Mouse (Mus musculus) heart, adult 18-20 months (tissue): ENCODE data around the gene Gcm2. TPM values are rescaled to one million over a fixed set of nuclear protein-coding genes. Genes with fewer than 3 reads are reported as not detected.

ENCODE experiments used
- DNase-seq, 2 experiments: peaks; one replicate each; pipeline ENCODE4 v3.0.0; 2021 to 2022; ENCODE audit warnings: mixed read lengths in 1 of 2
- long read RNA-seq, 2 experiments: library from polyadenylated mRNA; stranded (forward); transcript quantifications; one replicate each; pipeline ENCODE4 v2.0.0; 2021
- total RNA-seq, 2 experiments: library from RNA; stranded (reverse); gene quantifications; 2 replicates each; pipeline ENCODE4 v1.2.3; 2021

The Gcm2 gene
- not detected for total RNA-seq
- long read RNA-seq, experiment 1 = 0 reads
- long read RNA-seq, experiment 2 = 0 reads

DNA sequence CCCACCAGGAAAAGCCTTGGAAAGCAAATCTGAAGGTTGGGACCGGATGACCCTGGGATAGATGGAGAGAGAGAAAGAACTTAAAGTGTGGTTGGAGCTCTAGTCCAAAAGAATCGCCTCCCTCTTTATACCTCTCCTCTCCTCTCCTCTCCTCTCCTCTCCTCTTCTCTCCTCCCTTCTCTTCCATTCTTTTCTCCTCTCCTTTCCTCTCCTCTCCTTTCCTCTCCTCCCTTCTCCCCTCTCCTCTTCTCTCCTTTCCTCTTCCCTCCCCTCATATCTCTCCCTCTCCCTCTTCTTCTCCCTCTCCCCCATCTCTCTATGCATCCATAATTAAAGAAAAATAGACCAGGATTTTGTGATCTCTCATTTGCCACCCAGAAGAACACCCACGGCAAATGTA lies at the start of gene Gcm2:
Gene Gcm2 (minus strand): TSS at position 101 of the 400 bp plus-strand sequence.
- no peak for DNase-seq

DNA sequence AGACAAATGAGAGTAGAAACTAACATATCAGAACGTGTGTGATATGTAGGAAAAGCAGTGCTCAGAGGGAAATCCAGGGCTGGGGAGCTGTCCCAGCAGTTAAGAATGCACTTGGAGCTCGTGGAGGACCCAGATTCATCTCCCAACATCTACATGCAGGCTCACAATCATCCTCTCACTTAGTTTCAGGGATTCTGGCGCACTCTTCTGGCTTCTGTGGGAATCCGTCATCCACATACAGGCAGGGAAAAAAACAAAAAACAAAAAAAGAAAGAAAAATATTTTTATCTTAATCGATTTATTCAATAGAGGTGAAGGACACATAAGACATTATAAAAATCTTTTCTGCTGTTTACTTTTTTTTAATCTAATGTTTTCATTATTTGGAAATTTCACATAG lies 47.6 kb upstream of the Gcm2 start:
- DNase-seq = no peak

DNA sequence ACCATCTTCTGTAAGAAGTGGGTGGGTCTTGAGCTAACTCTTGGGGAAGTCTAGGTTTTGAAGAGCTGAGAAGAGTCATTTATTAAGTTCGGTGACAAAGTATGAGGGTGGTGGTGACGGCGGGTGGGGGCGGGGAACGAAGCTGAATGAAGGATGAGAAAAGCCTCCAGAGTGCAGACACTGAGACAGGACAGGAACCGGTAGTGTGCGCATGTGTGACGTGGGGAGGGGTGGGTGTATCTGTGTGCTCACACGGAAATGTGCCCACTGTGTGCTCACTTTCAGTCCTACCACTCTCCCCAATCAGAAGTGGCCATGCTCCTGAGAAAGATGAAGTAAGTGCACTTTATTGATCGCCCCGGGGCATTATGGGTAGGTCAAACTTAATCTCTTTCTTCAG lies 42.3 kb upstream of the Gcm2 start:
- no peak for DNase-seq

DNA sequence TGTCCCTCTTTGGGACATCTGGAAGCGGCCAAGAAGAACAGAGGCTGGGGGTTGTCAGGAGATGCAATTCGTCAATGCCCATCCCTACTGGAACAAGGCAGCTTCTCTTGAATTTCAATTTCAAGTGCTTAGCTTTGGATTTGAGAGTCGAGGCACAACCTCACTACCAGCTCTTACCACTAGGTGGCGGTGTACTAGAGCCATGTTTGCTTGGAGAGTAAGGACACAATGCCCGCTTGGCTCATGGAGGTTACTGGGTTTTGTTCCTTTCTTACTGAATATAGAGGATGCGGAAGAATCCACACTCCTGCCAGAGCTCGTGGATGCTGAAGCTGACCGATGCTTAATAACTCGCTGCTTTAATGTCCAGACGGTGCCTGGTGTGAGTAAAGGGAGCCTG lies 35.4 kb upstream of the Gcm2 start:
- peak; percentile 15 to 84 for DNase-seq

DNA sequence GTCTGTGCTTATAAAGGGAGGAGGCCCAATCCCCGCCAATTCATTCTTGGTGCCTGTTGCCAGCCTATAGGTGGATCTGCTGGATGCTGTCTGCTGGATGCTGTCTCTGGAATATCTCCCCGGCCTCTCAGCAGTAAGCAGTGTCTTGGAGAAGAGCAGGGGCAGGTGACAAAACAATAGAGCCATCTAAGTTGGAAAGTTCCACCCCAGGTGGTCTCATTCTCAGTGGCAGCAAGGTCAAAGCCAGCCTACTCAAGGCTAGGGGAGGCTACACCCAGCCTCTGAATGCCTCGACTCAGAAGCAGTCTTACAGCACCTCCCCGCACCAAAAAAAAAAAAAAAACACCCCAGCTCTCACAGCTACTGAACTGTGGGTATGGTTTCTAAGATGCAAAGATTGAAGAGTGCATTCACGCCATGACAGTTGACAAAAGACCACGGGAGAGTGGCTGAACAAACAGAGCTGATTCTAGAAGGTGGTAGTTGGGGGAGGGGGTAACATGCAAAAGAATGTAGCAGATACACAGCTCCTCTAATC lies 34.7 kb upstream of the Gcm2 start:
- no peak for DNase-seq

DNA sequence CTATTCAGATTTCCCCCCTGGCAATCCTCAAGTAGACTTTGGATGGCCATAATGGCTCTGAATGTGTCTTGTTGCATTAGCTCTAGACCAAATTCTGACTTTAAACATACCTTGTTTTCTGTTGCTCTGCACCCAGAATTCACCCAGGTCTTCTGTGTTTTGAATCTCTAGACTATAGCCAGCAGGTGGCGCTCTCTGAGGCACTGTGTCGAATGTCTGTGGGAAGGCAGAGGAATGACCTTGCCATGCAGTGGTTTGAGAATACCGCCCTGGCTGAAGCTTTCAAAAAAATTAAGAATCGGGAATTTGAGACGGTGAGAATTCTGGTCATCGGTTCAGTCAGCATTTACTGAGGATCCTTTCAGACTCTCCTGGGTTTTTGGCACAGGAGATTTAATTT lies 24.1 kb upstream of the Gcm2 start:
- DNase-seq = peak; percentile 31 to 80

DNA sequence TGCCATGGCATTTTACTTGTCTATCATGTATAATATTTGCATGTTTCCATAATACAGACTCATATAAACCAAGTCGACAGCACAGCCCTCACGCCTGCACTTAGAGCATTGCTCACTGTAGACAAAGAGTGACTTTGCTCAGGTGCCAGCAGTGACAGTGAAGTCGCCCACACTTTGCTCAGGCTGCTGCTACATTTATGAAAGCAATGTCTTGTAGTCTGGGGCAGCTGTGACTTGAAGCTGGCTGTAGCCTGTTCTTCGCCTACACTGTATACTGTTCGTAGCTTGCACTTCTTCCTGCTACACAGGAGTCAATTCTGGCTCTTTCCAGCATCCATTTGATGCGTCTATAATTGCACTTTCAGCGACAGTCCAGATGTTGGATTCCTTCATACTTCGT lies 18.2 kb upstream of the Gcm2 start:
- DNase-seq = no peak

DNA sequence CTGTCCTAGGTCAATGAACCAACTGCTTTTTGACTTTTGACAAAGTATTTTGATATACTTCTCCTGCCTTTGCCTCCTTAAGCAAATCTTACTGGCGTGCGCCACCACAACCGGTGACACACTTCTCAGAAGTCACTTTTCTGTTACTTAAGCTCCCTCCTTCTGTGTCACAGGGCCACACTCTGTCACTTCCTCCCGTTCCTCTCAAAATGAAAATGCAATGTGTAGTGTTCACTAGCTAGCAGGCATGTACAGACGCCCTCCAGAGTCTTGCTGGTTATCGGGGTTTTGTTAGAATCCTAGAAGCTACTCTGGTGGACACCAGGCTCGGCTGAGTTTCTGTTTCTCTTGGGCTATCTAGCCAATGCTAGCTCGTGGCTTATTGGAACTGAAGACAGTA lies 17.5 kb upstream of the Gcm2 start:
- DNase-seq = no peak

DNA sequence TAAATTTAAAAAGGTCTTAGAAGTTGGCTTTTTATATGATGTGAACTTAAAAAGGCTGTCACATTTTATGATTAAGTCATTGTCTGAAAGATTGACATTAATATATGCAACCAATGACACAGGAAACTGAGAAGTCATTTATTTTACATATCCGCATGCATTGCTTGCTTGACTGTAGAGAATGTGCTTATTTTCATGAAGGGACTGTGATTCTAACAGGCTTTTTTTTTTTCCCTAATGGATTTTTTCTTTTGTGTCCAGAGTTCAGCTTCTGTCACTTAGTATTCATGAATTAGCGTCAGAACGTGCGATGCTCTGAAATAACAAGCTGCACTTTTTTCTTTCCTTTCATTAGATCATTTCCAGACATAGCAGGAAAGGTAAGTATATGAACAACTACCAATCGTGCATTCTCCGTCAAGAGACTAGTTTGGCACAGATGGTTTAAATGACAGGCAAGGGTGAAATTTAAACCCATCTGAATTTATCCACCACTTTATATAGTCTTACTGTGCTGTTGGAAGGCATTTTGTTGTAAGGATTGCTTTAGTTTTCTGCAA lies 12.9 kb upstream of the Gcm2 start:
- no peak for DNase-seq

DNA sequence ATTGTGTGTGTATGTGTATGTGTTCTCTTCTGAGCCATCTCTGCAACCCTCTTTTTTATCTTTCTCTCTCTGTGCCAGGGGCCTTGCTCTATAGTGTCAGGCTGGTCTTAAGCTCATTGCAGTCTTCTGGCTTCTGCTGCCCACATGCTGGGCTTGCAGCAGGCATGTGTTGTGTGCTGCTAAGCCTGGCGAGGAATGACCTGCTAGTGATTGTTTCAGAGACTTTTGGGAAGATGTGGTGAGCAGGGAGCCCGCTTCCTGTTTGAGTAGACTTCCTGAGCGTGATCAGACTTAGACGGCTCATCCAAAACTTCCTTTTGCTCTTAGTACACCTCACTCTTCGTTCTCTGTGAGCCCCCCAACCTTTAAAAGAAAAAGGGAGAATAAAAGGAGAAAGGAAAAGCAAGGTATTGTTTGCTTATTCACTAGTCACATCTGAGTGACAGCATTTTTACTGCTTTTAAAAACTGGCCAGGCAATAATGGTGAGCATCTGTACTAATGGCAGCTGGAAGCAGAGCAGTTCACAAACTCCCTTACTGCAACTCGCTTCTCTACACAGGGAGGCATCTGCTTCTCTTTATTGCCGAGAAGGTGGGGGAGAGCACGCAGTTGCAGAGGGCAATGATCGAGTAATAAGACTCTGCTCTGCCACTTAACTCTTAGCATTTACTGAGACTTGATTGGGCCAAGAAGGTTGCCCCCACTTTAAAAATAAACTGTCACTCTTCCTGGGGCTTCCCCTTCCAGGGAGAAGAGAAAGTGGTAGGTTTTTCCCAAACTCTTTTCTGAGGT lies 8.5 kb upstream of the Gcm2 start:
- no peak for DNase-seq

DNA sequence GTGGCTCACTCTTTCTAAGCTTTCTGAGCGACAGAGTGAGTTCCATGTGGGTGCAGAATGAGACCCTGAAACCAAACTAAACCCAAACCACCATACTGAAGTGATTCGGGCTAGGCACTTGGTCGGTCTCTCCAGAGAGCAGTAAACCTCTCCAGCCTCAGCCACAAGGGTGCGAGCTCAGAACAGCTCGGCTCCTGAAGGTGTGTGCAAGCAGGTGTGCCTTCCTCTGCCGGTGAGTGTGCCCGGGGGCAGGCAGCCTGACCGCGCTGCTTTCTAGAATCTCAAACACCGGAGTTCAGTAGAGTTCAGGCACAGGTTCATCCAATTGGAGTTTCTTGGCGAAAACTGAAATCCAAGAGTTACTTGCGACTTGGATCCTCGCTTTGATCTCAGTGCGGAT lies 3.1 kb upstream of the Gcm2 start, which contains the start of gene Sycp2l:
Gene Sycp2l (plus strand): TSS at position 368 of the 400 bp plus-strand sequence.
- no peak for DNase-seq

DNA sequence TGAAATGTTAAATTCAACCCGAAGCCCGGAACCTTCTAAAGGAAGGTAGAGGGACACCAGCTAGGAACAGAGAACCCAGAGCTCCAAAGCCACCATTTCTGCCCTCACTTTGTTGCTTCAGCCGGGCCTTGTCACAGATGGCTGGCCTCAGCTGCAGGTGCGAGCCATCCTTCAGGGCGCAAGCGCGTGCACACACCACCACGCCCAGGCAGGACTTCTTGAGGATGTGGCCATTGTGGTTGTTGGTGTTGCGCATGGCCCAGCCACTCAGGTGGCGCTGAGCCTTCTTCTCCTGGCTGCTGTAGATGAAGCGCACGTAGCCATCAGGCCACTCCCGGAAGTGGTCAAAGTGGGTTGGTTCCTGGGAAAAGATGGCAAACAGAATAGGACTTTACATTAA lies 5.3 kb downstream of the Gcm2 start:
- no peak for DNase-seq

DNA sequence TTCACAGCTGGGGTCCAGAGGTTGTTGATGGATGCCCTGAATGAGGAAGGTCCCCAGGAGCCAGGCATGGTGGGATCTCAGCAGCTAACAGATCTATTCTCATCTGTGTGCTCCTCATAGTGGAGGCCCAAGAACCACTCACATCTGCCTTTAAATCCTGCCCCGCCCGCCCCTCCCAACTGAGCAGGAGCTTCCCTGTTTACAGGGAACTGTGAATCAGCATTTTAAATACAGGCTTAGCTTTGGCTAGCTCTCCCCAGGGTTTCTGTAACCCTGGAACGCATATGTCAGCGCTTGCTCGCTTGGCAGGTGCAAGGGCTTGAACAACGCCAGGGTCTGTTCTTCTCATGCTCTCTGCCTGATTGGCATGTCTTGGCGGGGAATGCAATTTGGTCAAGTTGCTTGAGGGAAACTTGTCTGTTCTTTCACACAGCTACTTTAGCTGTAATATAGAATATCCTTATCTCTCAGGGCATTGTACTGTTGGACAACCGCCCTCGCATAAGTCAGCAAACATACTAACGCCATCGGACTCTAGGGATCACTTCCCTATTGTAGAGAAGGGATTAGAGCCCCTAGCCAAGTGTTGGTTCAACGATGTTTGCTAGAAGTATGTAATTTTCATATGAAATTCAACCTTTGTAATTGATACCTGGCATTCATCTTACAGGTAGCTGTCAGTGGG lies 6.9 kb downstream of the Gcm2 start:
- DNase-seq = no peak

DNA sequence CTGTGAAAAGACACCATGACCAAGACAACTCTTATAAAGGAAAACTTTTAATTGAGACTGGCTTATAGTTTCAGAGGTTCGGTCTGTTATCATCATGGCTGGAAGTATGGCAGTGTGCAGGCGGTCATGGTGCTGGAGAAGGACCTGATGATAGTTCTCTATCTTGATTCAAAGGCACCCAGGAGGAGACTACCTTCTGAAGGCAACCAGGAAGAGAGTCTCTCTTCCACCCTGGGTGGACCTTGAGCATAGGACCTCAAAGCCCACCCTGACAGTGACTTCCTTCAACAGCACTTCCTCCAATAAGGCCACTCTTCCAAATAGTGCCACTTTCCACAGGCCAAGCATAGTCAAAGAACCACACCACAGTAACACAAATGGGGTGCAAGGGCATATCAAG lies 10.8 kb downstream of the Gcm2 start:
- no peak for DNase-seq

DNA sequence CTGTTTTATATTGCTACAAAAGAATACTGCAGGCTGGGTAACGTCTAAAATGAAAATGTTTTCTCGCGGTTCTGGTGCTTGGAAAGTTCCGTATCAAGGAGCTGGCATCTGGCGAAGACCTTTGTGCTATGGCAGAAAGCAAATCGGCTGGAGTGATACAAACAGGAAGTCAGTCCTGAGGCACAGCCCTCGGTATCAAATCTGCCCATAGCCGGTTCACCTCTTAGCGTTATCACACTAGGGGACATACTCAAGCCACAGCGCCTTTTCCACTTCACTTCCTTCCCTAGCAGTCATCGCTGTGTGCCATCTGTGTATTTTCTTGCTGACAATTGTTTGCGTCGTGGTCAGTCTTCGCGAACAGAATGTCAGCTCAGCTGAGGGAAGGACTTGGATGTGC lies 12.5 kb downstream of the Gcm2 start:
- peak in 1 of 2 experiments; percentile 8 for DNase-seq

DNA sequence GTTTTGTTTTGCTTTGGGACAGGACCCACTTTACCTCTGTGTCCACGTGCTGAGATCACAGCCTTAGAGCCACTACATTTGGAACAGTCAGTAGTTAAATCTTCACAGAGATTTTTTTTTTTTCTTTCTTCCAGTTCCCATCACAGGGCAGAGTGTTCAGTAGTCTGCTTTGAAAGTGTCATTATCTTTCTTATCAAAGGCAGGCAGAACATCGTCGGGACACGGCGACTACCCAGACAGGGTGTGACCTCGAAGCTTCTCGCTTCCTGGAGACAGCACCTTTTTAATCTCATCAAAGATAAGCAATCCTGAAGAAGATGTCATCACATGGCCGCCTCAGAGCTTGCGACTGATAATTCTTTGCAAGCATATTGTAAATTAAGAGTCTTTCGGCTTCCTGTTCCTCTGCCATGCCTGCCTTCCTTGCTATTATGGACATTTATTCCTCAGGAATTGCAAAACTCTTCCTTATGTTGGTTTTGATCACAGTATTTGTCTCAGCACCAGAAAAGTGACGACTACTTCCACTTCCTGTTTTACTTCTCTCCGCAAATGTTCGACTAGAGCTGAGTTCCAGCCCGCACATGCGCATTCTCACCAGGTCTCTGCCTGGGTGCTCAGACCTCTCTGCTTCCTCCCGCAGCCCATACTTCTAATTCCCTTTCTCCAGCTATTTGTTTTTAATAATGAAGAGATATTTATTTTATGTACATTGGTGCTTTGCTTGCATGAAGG lies 13.3 kb downstream of the Gcm2 start:
- peak; percentile 34 to 53 for DNase-seq

DNA sequence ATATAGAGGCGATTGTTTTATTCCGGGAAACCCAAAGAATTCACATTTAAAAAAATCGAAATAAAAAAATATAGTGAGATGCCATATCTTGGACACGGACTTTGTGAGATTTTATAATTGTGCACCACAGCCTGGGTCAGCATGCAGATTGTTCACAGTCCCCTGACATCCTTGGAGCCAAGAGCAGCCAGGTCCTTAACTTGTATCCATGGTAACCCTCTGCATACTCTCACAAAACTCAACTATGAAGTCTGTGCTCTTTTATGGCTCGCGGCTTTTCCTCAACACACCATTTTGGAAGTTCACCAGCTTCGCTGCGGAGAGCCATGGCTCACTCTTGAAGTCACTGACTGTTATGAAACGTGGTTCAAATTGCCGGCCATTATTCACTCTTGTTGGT lies 16.7 kb downstream of the Gcm2 start:
- DNase-seq = no peak

DNA sequence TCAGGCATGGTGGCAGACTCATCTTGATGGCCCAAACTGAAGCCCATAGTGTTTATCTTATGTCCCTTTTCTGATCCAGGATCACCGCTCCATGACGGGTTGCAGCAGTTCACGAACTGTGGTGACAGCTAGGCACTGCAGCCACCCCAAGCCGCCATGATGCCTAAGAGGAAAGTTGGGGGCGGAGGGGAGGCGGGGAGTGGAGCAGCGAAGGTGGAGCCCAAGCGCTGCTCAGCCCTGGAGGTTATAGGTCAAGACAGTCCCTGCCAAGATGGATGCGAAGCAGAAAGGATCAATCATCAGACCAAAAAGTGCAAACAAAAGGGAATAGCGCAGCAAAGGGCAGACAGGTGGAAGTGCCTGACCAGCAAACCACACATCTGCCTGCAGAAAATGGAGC lies 19.6 kb downstream of the Gcm2 start:
- DNase-seq = no peak

DNA sequence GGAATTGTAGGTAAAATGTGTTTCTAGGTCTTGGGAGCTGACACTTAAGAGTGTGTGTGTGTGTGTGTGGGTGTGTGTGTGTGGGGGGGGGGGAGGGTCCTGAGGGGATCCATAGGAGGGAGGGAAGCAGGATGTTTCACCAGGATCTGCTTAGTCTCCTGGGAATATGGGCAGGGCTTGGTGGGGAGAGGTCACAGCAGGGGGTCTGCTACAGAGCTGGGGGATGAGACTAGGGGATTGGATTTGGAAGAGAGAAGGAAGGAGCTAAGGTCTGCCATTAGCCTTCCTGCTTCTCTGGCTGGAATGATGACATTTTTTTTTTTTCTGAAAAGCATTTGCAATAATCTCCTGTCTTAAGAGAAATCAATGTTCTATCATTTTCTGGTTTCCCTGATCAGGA lies 22.1 kb downstream of the Gcm2 start:
- no peak for DNase-seq

DNA sequence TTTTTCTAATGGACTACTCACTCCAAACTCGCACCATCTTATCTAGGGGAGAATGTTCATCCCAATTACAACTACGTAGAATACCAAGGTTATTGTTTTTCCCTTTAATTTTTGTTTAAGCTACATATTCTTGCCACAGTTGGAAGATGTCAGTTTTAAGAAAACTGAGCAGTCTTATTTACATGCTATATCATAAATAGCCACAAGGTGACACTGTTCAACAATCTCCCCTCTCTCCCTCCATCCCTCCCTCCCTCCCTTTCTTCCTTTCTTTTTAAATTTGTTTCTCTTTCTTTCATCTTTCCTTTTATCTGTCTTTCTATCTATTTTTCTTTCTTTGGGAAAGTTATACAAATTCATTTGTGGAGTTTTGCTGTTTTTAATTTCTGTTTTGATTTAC lies 25.7 kb downstream of the Gcm2 start:
- DNase-seq = no peak

DNA sequence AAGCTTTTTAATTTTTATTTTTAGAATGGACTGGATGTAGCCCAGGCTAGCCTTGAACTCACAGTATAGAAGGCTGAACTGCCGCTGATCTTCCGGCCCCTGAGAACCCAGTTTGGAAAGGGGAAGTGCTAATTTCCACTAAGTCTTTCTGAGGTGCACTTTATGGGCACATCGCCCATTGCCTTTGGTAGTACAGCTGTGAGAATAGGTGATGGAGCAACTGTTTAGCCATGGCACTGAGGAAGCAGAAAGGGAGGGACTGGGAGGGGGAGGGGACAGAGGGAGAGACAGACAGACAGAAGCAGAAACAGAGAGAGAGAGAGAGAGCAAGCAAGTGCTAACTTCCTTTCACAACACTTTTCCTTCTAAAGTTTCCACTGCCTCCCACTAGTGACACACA lies 26.3 kb downstream of the Gcm2 start:
- DNase-seq = no peak

DNA sequence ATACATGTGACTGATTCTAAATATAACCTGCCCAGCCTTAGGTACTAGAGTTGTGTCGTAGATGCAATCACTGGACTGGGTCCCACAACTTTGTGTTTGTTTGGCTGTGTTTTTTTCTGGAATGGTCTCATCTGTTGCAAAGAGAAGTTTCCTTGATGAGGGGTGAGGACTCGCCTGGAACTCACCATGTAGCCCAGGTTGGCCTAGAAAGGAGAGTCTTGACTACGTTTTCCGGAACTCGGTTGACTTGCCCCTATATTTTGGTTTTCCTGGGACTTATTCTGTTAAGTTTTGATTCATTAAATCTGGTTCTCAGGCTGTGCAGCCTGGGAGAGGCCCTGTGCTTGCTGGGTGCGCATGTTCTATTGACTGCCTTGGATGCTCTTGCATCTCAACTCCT lies 30.1 kb downstream of the Gcm2 start:
- no peak for DNase-seq

DNA sequence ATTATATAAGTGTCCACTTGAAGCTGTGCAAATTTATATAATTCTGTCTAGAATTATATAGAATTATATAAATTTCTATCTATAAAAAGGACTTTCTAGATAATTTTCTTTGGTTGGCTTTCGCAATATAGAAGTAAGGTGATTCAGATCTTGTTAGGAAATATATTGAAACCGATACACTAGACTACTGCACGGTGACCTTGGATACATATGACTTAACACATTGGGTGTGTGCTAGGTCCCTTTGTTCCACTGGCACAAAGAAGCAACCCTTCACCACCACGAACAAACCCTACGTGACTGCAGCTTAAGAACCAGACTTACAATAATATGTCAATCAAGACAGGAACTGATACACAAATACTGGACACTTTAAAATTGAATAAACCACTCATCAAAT lies 31.0 kb downstream of the Gcm2 start:
- no peak for DNase-seq
